Mouse (Mus musculus) ES-E14 (cell line): ENCODE measurements around the gene Fam180a.

ENCODE experiments used
- CHD2 ChIP-seq: IDR thresholded peaks from 2 replicates; pipeline ENCODE4 v1.6.1; 2014; ENCODE audit warnings: mild to moderate bottlenecking, low read depth, low read length, inconsistent platforms
- MAFK ChIP-seq: IDR thresholded peaks from 2 replicates; pipeline ENCODE4 v1.6.1; 2014; ENCODE audit warnings: mild to moderate bottlenecking, low read depth, low read length, inconsistent platforms; ENCODE audit not compliant: insufficient read depth
- ZC3H11A ChIP-seq: IDR thresholded peaks from 2 replicates; pipeline ENCODE4 v1.6.1; 2012; ENCODE audit warnings: low read depth, mild to moderate bottlenecking, inconsistent platforms, low read length, borderline replicate concordance

- TF ChIP-seq ZC3H11A (no peak), CHD2 (no peak), MAFK (no peak)
Measured at GRCm38 (mm10) chr6:35297516-35298227, 28.3 kb downstream of the Fam180a start.
